Mouse (Mus musculus): Measurements from ENCODE around the gene Tst. TPM values are rescaled to one million over a fixed set of nuclear protein-coding genes. Genes with fewer than 3 reads are reported as not detected.

The Tst gene
- polyA plus RNA-seq, 2 experiments: 90.5 to 168 TPM

- WGBS (ENCODE audit: insufficient replicate concordance): 42% methylated on average over 13 of the region's 13 CpGs
- no peak for ATAC-seq (ENCODE audit: insufficient read depth)
- no peak for DNase-seq (ENCODE audit: low read depth in 3 of 3, low spot score in 3 of 3)
- H3K27me3 ChIP-seq (ENCODE audit: control insufficient read depth, insufficient read depth, low read length): peaks cover 17% of the 10 kb centered on the region
- H3K4me2 ChIP-seq (ENCODE audit: low read depth): no peak overlapping the region
- no peak overlapping the region for H3K4me3 ChIP-seq (ENCODE audit: insufficient read depth in 1 of 2, low read depth in 2 of 2, low read length in 2 of 2)
- no peak overlapping the region for H3K27ac ChIP-seq
- H3K9me3 ChIP-seq (ENCODE audit: control insufficient read depth, low read length): no peaks in the 10 kb centered on the region
- H3K4me1 ChIP-seq (replicated peaks; ENCODE audit: control insufficient read depth in 2 of 2, insufficient read depth in 2 of 2, low read length in 1 of 2): peaks cover 0 to 2% of the 10 kb centered on the region in 2 experiments; a peak in 1 of 4 replicates
- no peaks in the 10 kb centered on the region for H3K36me3 ChIP-seq (replicated peaks; ENCODE audit: control insufficient read depth, insufficient read depth, low read depth)
- H3K9ac ChIP-seq (replicated peaks): no peak overlapping the region
- TF ChIP-seq CTCF (IDR thresholded peaks at IDR 0.05; ENCODE audit: low read depth) (no peak), EP300 (IDR thresholded peaks at IDR 0.05; ENCODE audit: low read depth) (no peak)
Observed at GRCm38 (mm10) chr15:78429871-78430622, 24.3 kb upstream of the Tst start.

- ATAC-seq (ENCODE audit: insufficient read depth) (no peak), DNase-seq (ENCODE audit: low read depth in 3 of 3, low spot score in 3 of 3) (no peak)
- no peak for TF ChIP-seq CTCF (IDR thresholded peaks at IDR 0.05; ENCODE audit: low read depth)
- no peak for TF ChIP-seq EP300 (IDR thresholded peaks at IDR 0.05; ENCODE audit: low read depth)
- Histone ChIP-seq H3K27me3 (ENCODE audit: control insufficient read depth, insufficient read depth, low read length) (peaks cover 20% of the 10 kb centered on the region), H3K4me3 (ENCODE audit: insufficient read depth in 1 of 2, low read depth in 2 of 2, low read length in 2 of 2) (peak overlapping the region; percentile 34 to 41), H3K4me1 (replicated peaks; ENCODE audit: control insufficient read depth in 2 of 2, insufficient read depth in 2 of 2, low read length in 1 of 2) (peaks cover 0 to 9% of the 10 kb centered on the region in 2 experiments; a peak in 2 of 4 replicates), H3K4me2 (ENCODE audit: low read depth) (peak overlapping the region; percentile 43), H3K9ac (replicated peaks) (no peak overlapping the region), H3K36me3 (replicated peaks; ENCODE audit: control insufficient read depth, insufficient read depth, low read depth) (no peaks in the 10 kb centered on the region), H3K27ac (no peak overlapping the region), H3K9me3 (ENCODE audit: control insufficient read depth, low read length) (no peaks in the 10 kb centered on the region)
- 28% methylated on average over 3 of the region's 3 CpGs for WGBS (ENCODE audit: insufficient replicate concordance)
Observed at GRCm38 (mm10) chr15:78429139-78429459, 23.4 kb upstream of the Tst start.

GRCm38 (mm10) chr15:78428391-78429138, 22.9 kb upstream of the Tst start, which contains the start of gene Kctd17:
Kctd17 (plus strand) TSS chr15:78428564.
- H3K4me1 ChIP-seq (replicated peaks; ENCODE audit: control insufficient read depth in 2 of 2, insufficient read depth in 2 of 2, low read length in 1 of 2): peaks cover 0 to 9% of the 10 kb centered on the region in 2 experiments; a peak in 2 of 4 replicates
- H3K9me3 ChIP-seq (ENCODE audit: control insufficient read depth, low read length): no peaks in the 10 kb centered on the region
- no peak for TF ChIP-seq CTCF (IDR thresholded peaks at IDR 0.05; ENCODE audit: low read depth)
- TF ChIP-seq EP300 (IDR thresholded peaks at IDR 0.05; ENCODE audit: low read depth): no peak
- peak; percentile 14; the same call in 1 of the 2 replicates for ATAC-seq (ENCODE audit: insufficient read depth)
- H3K4me3 ChIP-seq (ENCODE audit: insufficient read depth in 1 of 2, low read depth in 2 of 2, low read length in 2 of 2): peak within 1 kb of the TSS; percentile 34 to 41
- peak within 1 kb of the TSS; percentile 43 for H3K4me2 ChIP-seq (ENCODE audit: low read depth)
- peaks cover 24% of the 10 kb centered on the region for H3K27me3 ChIP-seq (ENCODE audit: control insufficient read depth, insufficient read depth, low read length)
- no peak within 1 kb of the TSS for H3K9ac ChIP-seq (replicated peaks)
- 3% methylated on average over 52 of the region's 52 CpGs for WGBS (ENCODE audit: insufficient replicate concordance)
- no peak within 1 kb of the TSS for H3K27ac ChIP-seq
- DNase-seq (ENCODE audit: low read depth in 3 of 3, low spot score in 3 of 3): no peak
- no peaks in the 10 kb centered on the region for H3K36me3 ChIP-seq (replicated peaks; ENCODE audit: control insufficient read depth, insufficient read depth, low read depth)

- H3K4me2 ChIP-seq (ENCODE audit: low read depth): no peak overlapping the region
- 41% methylated on average over 4 of the region's 4 CpGs for WGBS (ENCODE audit: insufficient replicate concordance)
- H3K36me3 ChIP-seq (replicated peaks; ENCODE audit: control insufficient read depth, insufficient read depth, low read depth): no peaks in the 10 kb centered on the region
- ATAC-seq (ENCODE audit: insufficient read depth) (no peak), DNase-seq (ENCODE audit: low read depth in 3 of 3, low spot score in 3 of 3) (no peak)
- no peak overlapping the region for H3K4me3 ChIP-seq (ENCODE audit: insufficient read depth in 1 of 2, low read depth in 2 of 2, low read length in 2 of 2)
- peaks cover 35% of the 10 kb centered on the region for H3K27me3 ChIP-seq (ENCODE audit: control insufficient read depth, insufficient read depth, low read length)
- H3K9ac ChIP-seq (replicated peaks): no peak overlapping the region
- TF ChIP-seq EP300 (IDR thresholded peaks at IDR 0.05; ENCODE audit: low read depth) (no peak), CTCF (IDR thresholded peaks at IDR 0.05; ENCODE audit: low read depth) (peak; percentile 10; the same call in 1 of the 2 replicates)
- no peaks in the 10 kb centered on the region for H3K9me3 ChIP-seq (ENCODE audit: control insufficient read depth, low read length)
- H3K4me1 ChIP-seq (replicated peaks; ENCODE audit: control insufficient read depth in 2 of 2, insufficient read depth in 2 of 2, low read length in 1 of 2): peaks cover 0 to 10% of the 10 kb centered on the region in 2 experiments; a peak in 2 of 4 replicates
- H3K27ac ChIP-seq: no peak overlapping the region
Observed at GRCm38 (mm10) chr15:78425230-78425629, 19.5 kb upstream of the Tst start.

GRCm38 (mm10) chr15:78424507-78424906, 18.8 kb upstream of the Tst start:
- H3K4me3 ChIP-seq (ENCODE audit: insufficient read depth in 1 of 2, low read depth in 2 of 2, low read length in 2 of 2): no peak overlapping the region
- no peak overlapping the region for H3K4me2 ChIP-seq (ENCODE audit: low read depth)
- H3K27ac ChIP-seq: no peak overlapping the region
- peaks cover 0 to 10% of the 10 kb centered on the region in 2 experiments; a peak in 2 of 4 replicates for H3K4me1 ChIP-seq (replicated peaks; ENCODE audit: control insufficient read depth in 2 of 2, insufficient read depth in 2 of 2, low read length in 1 of 2)
- H3K9ac ChIP-seq (replicated peaks): no peak overlapping the region
- no peaks in the 10 kb centered on the region for H3K9me3 ChIP-seq (ENCODE audit: control insufficient read depth, low read length)
- H3K27me3 ChIP-seq (ENCODE audit: control insufficient read depth, insufficient read depth, low read length): peaks cover 38% of the 10 kb centered on the region
- TF ChIP-seq EP300 (IDR thresholded peaks at IDR 0.05; ENCODE audit: low read depth) (no peak), CTCF (IDR thresholded peaks at IDR 0.05; ENCODE audit: low read depth) (no peak)
- peak; percentile 29; the same call in 1 of the 2 replicates for ATAC-seq (ENCODE audit: insufficient read depth)
- H3K36me3 ChIP-seq (replicated peaks; ENCODE audit: control insufficient read depth, insufficient read depth, low read depth): no peaks in the 10 kb centered on the region
- 15% methylated on average over 11 of the region's 11 CpGs for WGBS (ENCODE audit: insufficient replicate concordance)
- DNase-seq (ENCODE audit: low read depth in 3 of 3, low spot score in 3 of 3): no peak
